Mouse (Mus musculus): ENCODE measurements around the gene Rpl41. TPM values are rescaled to one million over a fixed set of nuclear protein-coding genes. Genes with fewer than 3 reads are reported as not detected.
A peak's percentile ranks its signal among the peaks of the same experiment; 100 is the strongest.

Rpl41 gene
- total and polyA plus RNA-seq, 3 experiments = 867 to 1,598 (median 1,453) TPM

- peak overlapping the region; percentile 79 for H3K27ac ChIP-seq
- H3K4me1 ChIP-seq (ENCODE audit: control insufficient read depth, insufficient read depth, low read length) = peaks cover 6% of the 10 kb centered on the region
- H3K79me2 ChIP-seq (replicated peaks; ENCODE audit: control insufficient read depth, insufficient read depth, low read length) = no peaks in the 10 kb centered on the region; the same call in 1 of the 2 replicates
- intact Hi-C loops (cut with DNase I) = no loop called here
- TF ChIP-seq CTCF (IDR thresholded peaks at IDR 0.05) (no peak), POLR2A (IDR thresholded peaks at IDR 0.05; ENCODE audit: insufficient read depth, low read depth, low read length) (no peak), EP300 (IDR thresholded peaks at IDR 0.05; ENCODE audit: insufficient read depth, low read depth, low read length) (no peak)
- H3K9ac ChIP-seq (ENCODE audit: low read depth, low read length) = no peak overlapping the region
- WGBS = 49% methylated on average over 3 of the region's 3 CpGs
- H3K4me3 ChIP-seq = peak overlapping the region; percentile 31
- no peak for DNase-seq
- no peaks in the 10 kb centered on the region for H3K36me3 ChIP-seq (ENCODE audit: control insufficient read depth, insufficient read depth, low read length)
- no peaks in the 10 kb centered on the region for H3K27me3 ChIP-seq (ENCODE audit: control insufficient read depth, insufficient read depth, low read length)
These were observed 45.1 kb downstream of the Rpl41 start for GRCm38 (mm10) chr10:128504012-128504411.

GRCm38 (mm10) chr10:128503532-128503931 lies 45.6 kb downstream of the Rpl41 start:
- no peak for DNase-seq
- H3K36me3 ChIP-seq (ENCODE audit: control insufficient read depth, insufficient read depth, low read length) = no peaks in the 10 kb centered on the region
- 0 out of 2 replicates have a peak overlapping the region, but pooled peaks have one; percentile 28 for H3K9ac ChIP-seq (ENCODE audit: low read depth, low read length)
- 66% methylated on average over 8 of the region's 8 CpGs for WGBS
- peaks cover 6% of the 10 kb centered on the region for H3K4me1 ChIP-seq (ENCODE audit: control insufficient read depth, insufficient read depth, low read length)
- no peak for TF ChIP-seq EP300 (IDR thresholded peaks at IDR 0.05; ENCODE audit: insufficient read depth, low read depth, low read length)
- no peaks in the 10 kb centered on the region for H3K27me3 ChIP-seq (ENCODE audit: control insufficient read depth, insufficient read depth, low read length)
- intact Hi-C loops (cut with DNase I) = no loop called here
- peak overlapping the region; percentile 79 for H3K27ac ChIP-seq
- H3K4me3 ChIP-seq = peak overlapping the region; percentile 31
- no peaks in the 10 kb centered on the region; the same call in 1 of the 2 replicates for H3K79me2 ChIP-seq (replicated peaks; ENCODE audit: control insufficient read depth, insufficient read depth, low read length)

- 39% methylated on average over 5 of the region's 5 CpGs for WGBS
- H3K4me3 ChIP-seq = peak overlapping the region; percentile 21; the same call in 1 of the 2 replicates
These were observed 46.8 kb downstream of the Rpl41 start for GRCm38 (mm10) chr10:128502341-128502740.

GRCm38 (mm10) chr10:128499116-128499671 lies 49.9 kb downstream of the Rpl41 start:
- Histone ChIP-seq H3K9ac (ENCODE audit: low read depth, low read length) (peak overlapping the region; percentile 83), H3K79me2 (replicated peaks; ENCODE audit: control insufficient read depth, insufficient read depth, low read length) (no peaks in the 10 kb centered on the region; the same call in 1 of the 2 replicates), H3K27ac (peak overlapping the region; percentile 95), H3K4me3 (peak overlapping the region; percentile 62), H3K4me1 (ENCODE audit: control insufficient read depth, insufficient read depth, low read length) (peaks cover 10% of the 10 kb centered on the region), H3K27me3 (ENCODE audit: control insufficient read depth, insufficient read depth, low read length) (no peaks in the 10 kb centered on the region), H3K36me3 (ENCODE audit: control insufficient read depth, insufficient read depth, low read length) (no peaks in the 10 kb centered on the region)
- 1% methylated on average over 21 of the region's 21 CpGs for WGBS
- peak; percentile 80 to 81 for DNase-seq
- TF ChIP-seq EP300 (IDR thresholded peaks at IDR 0.05; ENCODE audit: insufficient read depth, low read depth, low read length) = 0 out of 2 replicates have a peak, but pooled peaks have one; percentile 30
- TF ChIP-seq POLR2A (IDR thresholded peaks at IDR 0.05; ENCODE audit: insufficient read depth, low read depth, low read length) = no peak
- intact Hi-C loops (cut with DNase I) = loop anchor here (2.0 to 10.0 kb wide), 2 partner anchors 48 to 404 kb away; partner anchors contain the start of genes Baz2a and Zc3h10

More at GRCm38 (mm10) chr10:128502341-128502740, 46.8 kb downstream of the Rpl41 start:
- H3K36me3 ChIP-seq (ENCODE audit: control insufficient read depth, insufficient read depth, low read length) = no peaks in the 10 kb centered on the region
- H3K79me2 ChIP-seq (replicated peaks; ENCODE audit: control insufficient read depth, insufficient read depth, low read length) = no peaks in the 10 kb centered on the region; the same call in 1 of the 2 replicates
- intact Hi-C loops (cut with DNase I) = no loop called here
- peak; percentile 39; the same call in 1 of the 2 replicates for TF ChIP-seq POLR2A (IDR thresholded peaks at IDR 0.05; ENCODE audit: insufficient read depth, low read depth, low read length)
- TF ChIP-seq EP300 (IDR thresholded peaks at IDR 0.05; ENCODE audit: insufficient read depth, low read depth, low read length) = 0 out of 2 replicates have a peak, but pooled peaks have one; percentile 41
- no peak for TF ChIP-seq CTCF (IDR thresholded peaks at IDR 0.05)
- peaks cover 6% of the 10 kb centered on the region for H3K4me1 ChIP-seq (ENCODE audit: control insufficient read depth, insufficient read depth, low read length)
- H3K27me3 ChIP-seq (ENCODE audit: control insufficient read depth, insufficient read depth, low read length) = no peaks in the 10 kb centered on the region
- peak overlapping the region; percentile 79 for H3K27ac ChIP-seq
- peak overlapping the region; percentile 32 for H3K9ac ChIP-seq (ENCODE audit: low read depth, low read length)
- DNase-seq = peak; percentile 56 to 75

- TF ChIP-seq EP300 (IDR thresholded peaks at IDR 0.05; ENCODE audit: insufficient read depth, low read depth, low read length) (peak; percentile 89), POLR2A (IDR thresholded peaks at IDR 0.05; ENCODE audit: insufficient read depth, low read depth, low read length) (peak; percentile 45), CTCF (IDR thresholded peaks at IDR 0.05) (peak; percentile 40; the same call in 1 of the 2 replicates)
- Histone ChIP-seq H3K79me2 (replicated peaks; ENCODE audit: control insufficient read depth, insufficient read depth, low read length) (no peaks in the 10 kb centered on the region; the same call in 1 of the 2 replicates), H3K27ac (peak within 1 kb of the TSS; percentile 95), H3K27me3 (ENCODE audit: control insufficient read depth, insufficient read depth, low read length) (no peaks in the 10 kb centered on the region), H3K4me3 (peak within 1 kb of the TSS; percentile 62), H3K4me1 (ENCODE audit: control insufficient read depth, insufficient read depth, low read length) (peaks cover 10% of the 10 kb centered on the region), H3K36me3 (ENCODE audit: control insufficient read depth, insufficient read depth, low read length) (no peaks in the 10 kb centered on the region), H3K9ac (ENCODE audit: low read depth, low read length) (peak within 1 kb of the TSS; percentile 83)
- 1% methylated on average over 27 of the region's 27 CpGs for WGBS
- DNase-seq = peak; percentile 95 to 99
- intact Hi-C loops (cut with DNase I) = loop anchor here (2.0 to 10.0 kb wide), 2 partner anchors 48 to 404 kb away; partner anchors contain the start of genes Baz2a and Zc3h10
These were observed 50.5 kb downstream of the Rpl41 start, which contains the start of gene Myl6b for GRCm38 (mm10) chr10:128498590-128498989. TSS of gene Myl6b (minus strand) at chr10:128498685.

Small RNA genes within 50 kb of the gene (microRNA-seq; reads per million reads assigned to microRNA genes)
- gene Gm47275 (0 to 0.39 reads per million in 2 experiments), gene Mir6916 (0 to 1.2 reads per million in 2 experiments), gene Mir6917 (0 reads per million in 2 experiments)

Other genes starting within 250 kb of the Rpl41 start
- 1 to 10 TPM; 6.5 to 6.9 TPM for gene Pan2, start 246.0 kb downstream of the Rpl41 start, total RNA-seq (2021)
- 15.2 and 19.8 TPM in 2 replicates for gene Pan2, start 246.0 kb downstream of the Rpl41 start, polyA plus RNA-seq (2012; rRNA removed)
- gene Cnpy2, start 226.8 kb downstream of the Rpl41 start, total RNA-seq (2021) = 10 to 100 TPM; 58.9 to 65.3 TPM
- gene Cnpy2, start 226.8 kb downstream of the Rpl41 start, polyA plus RNA-seq (2012; rRNA removed) = 27.8 and 48.0 TPM in 2 replicates
- 1,000 to 10,000 TPM in 1 of 2 experiments, 100 to 1,000 TPM in 1; 947 to 1,091 TPM for gene Cs, start 211.6 kb downstream of the Rpl41 start, total RNA-seq (2021)
- gene Cs, start 211.6 kb downstream of the Rpl41 start, polyA plus RNA-seq (2012; rRNA removed) = 1,148 and 1,658 TPM in 2 replicates
- gene Coq10a, start 180.3 kb downstream of the Rpl41 start, total RNA-seq (2021) = 100 to 1,000 TPM; 332 to 391 TPM
- 356 and 500 TPM in 2 replicates for gene Coq10a, start 180.3 kb downstream of the Rpl41 start, polyA plus RNA-seq (2012; rRNA removed)
- 10 to 100 TPM; 41.8 to 47.5 TPM for gene Ankrd52, start 172.2 kb downstream of the Rpl41 start, total RNA-seq (2021)
- 29.2 and 34.6 TPM in 2 replicates for gene Ankrd52, start 172.2 kb downstream of the Rpl41 start, polyA plus RNA-seq (2012; rRNA removed)
- not detected for gene Slc39a5, start 148.1 kb downstream of the Rpl41 start, total RNA-seq (2021)
- not detected in 2 replicates for gene Slc39a5, start 148.1 kb downstream of the Rpl41 start, polyA plus RNA-seq (2012; rRNA removed)
- gene Nabp2, start 137.8 kb downstream of the Rpl41 start, total RNA-seq (2021) = 10 to 100 TPM; 45.2 to 48.2 TPM
- gene Nabp2, start 137.8 kb downstream of the Rpl41 start, polyA plus RNA-seq (2012; rRNA removed) = 25.0 and 25.1 TPM in 2 replicates
- gene Rnf41, start 137.6 kb downstream of the Rpl41 start, total RNA-seq (2021) = 10 to 100 TPM; 15.8 to 16.9 TPM
- gene Rnf41, start 137.6 kb downstream of the Rpl41 start, polyA plus RNA-seq (2012; rRNA removed) = 12.5 and 17.8 TPM in 2 replicates
- gene Smarcc2, start 90.1 kb downstream of the Rpl41 start, total RNA-seq (2021) = 10 to 100 TPM; 75.5 to 77.6 TPM
- 49.1 and 61.1 TPM in 2 replicates for gene Smarcc2, start 90.1 kb downstream of the Rpl41 start, polyA plus RNA-seq (2012; rRNA removed)
- gene Myl6, start 55.2 kb downstream of the Rpl41 start, total RNA-seq (2021) = 100 to 1,000 TPM; 242 to 302 TPM
- 379 and 468 TPM in 2 replicates for gene Myl6, start 55.2 kb downstream of the Rpl41 start, polyA plus RNA-seq (2012; rRNA removed)
- 1 to 10 TPM; 3.5 to 3.8 TPM for gene Myl6b, start 50.6 kb downstream of the Rpl41 start, total RNA-seq (2021)
- 2.9 and 4.1 TPM in 2 replicates for gene Myl6b, start 50.6 kb downstream of the Rpl41 start, polyA plus RNA-seq (2012; rRNA removed)
- gene Esyt1, start 23.4 kb downstream of the Rpl41 start, total RNA-seq (2021) = 10 to 100 TPM; 16.4 to 17.9 TPM
- gene Esyt1, start 23.4 kb downstream of the Rpl41 start, polyA plus RNA-seq (2012; rRNA removed) = 23.6 and 24.7 TPM in 2 replicates
- gene Zc3h10, start 1.5 kb downstream of the Rpl41 start, total RNA-seq (2021) = 1 to 10 TPM; 7.5 to 7.6 TPM
- gene Zc3h10, start 1.5 kb downstream of the Rpl41 start, polyA plus RNA-seq (2012; rRNA removed) = 6.6 and 6.8 TPM in 2 replicates
- 10 to 100 TPM; 39.4 to 44.2 TPM for gene Pa2g4, start 16.7 kb upstream of the Rpl41 start, total RNA-seq (2021)
- 19.5 and 35.6 TPM in 2 replicates for gene Pa2g4, start 16.7 kb upstream of the Rpl41 start, polyA plus RNA-seq (2012; rRNA removed)
- 1 to 10 TPM; 6.3 to 8.2 TPM for gene Erbb3, start 40.3 kb upstream of the Rpl41 start, total RNA-seq (2021)
- gene Erbb3, start 40.3 kb upstream of the Rpl41 start, polyA plus RNA-seq (2012; rRNA removed) = 5.5 and 7.7 TPM in 2 replicates
- 100 to 1,000 TPM; 229 to 279 TPM for gene Rps26, start 77.4 kb upstream of the Rpl41 start, total RNA-seq (2021)
- gene Rps26, start 77.4 kb upstream of the Rpl41 start, polyA plus RNA-seq (2012; rRNA removed) = 315 and 337 TPM in 2 replicates
- gene Ikzf4, start 96.7 kb upstream of the Rpl41 start, total RNA-seq (2021) = 1 to 10 TPM in 1 of 2 experiments, under 1 TPM in 1; 0.97 to 1.8 TPM
- gene Ikzf4, start 96.7 kb upstream of the Rpl41 start, polyA plus RNA-seq (2012; rRNA removed) = 0.88 TPM in 2 replicates
- 10 to 100 TPM; 25.6 to 26.6 TPM for gene Suox, start 124.8 kb upstream of the Rpl41 start, total RNA-seq (2021)
- 21.8 and 37.9 TPM in 2 replicates for gene Suox, start 124.8 kb upstream of the Rpl41 start, polyA plus RNA-seq (2012; rRNA removed)
- gene Rab5b, start 147.0 kb upstream of the Rpl41 start, total RNA-seq (2021) = 10 to 100 TPM; 72.8 to 80.0 TPM
- gene Rab5b, start 147.0 kb upstream of the Rpl41 start, polyA plus RNA-seq (2012; rRNA removed) = 68.9 and 111 TPM in 2 replicates
- under 1 TPM; 0.43 to 0.50 TPM for gene Pmel, start 154.9 kb upstream of the Rpl41 start, total RNA-seq (2021)
- 0.59 and 0.66 TPM in 2 replicates for gene Pmel, start 154.9 kb upstream of the Rpl41 start, polyA plus RNA-seq (2012; rRNA removed)
- 10 to 100 TPM in 1 of 2 experiments, 1 to 10 TPM in 1; 8.5 to 10.9 TPM for gene Cdk2, start 155.7 kb upstream of the Rpl41 start, total RNA-seq (2021)
- 10.0 and 17.5 TPM in 2 replicates for gene Cdk2, start 155.7 kb upstream of the Rpl41 start, polyA plus RNA-seq (2012; rRNA removed)
- 10 to 100 TPM; 11.2 to 12.6 TPM for gene Dgka, start 195.6 kb upstream of the Rpl41 start, total RNA-seq (2021)
- 17.5 and 20.3 TPM in 2 replicates for gene Dgka, start 195.6 kb upstream of the Rpl41 start, polyA plus RNA-seq (2012; rRNA removed)
- 1 to 10 TPM; 8.6 to 9.4 TPM for gene Pym1, start 198.6 kb upstream of the Rpl41 start, total RNA-seq (2021)
- 7.9 and 10.8 TPM in 2 replicates for gene Pym1, start 198.6 kb upstream of the Rpl41 start, polyA plus RNA-seq (2012; rRNA removed)
- gene Mmp19, start 241.6 kb upstream of the Rpl41 start, total RNA-seq (2021) = 1 to 10 TPM; 2.8 to 4.4 TPM
- 3.1 and 4.4 TPM in 2 replicates for gene Mmp19, start 241.6 kb upstream of the Rpl41 start, polyA plus RNA-seq (2012; rRNA removed)